Comparison of ENCODE assay signal across 8 mouse cellular contexts in genomic region chr17:35739675-35740074, GRCm38 (mm10). TPM values are rescaled to one million over a fixed set of nuclear protein-coding genes. Genes with fewer than 3 reads are reported as not detected.
DNase-seq lines count a peak whose midpoint lies in the region; ATAC-seq and TF ChIP-seq lines count a peak whose summit lies in the region.

No protein-coding gene starts in this region.

- H3K4me2 ChIP-seq in forebrain, embryonic 11.5 days (ENCODE audit: low read depth, low read length, severe bottlenecking), result no peak overlapping the region
- no peak overlapping the region for H3K4me2 ChIP-seq in forebrain, embryonic 16.5 days (ENCODE audit: low read length)
- no peak overlapping the region for H3K4me2 ChIP-seq in intestine, embryonic 14.5 days (ENCODE audit: low read length)

- no peak overlapping the region for H3K9ac ChIP-seq in forebrain, embryonic 11.5 days (ENCODE audit: low read length)
- H3K9ac ChIP-seq in forebrain, embryonic 16.5 days (replicated peaks; ENCODE audit: low read depth, low read length), result no peak overlapping the region
- no peak overlapping the region for H3K9ac ChIP-seq in intestine, embryonic 14.5 days (ENCODE audit: low read length)

- no peaks in the 10 kb centered on the region for H3K9me3 ChIP-seq in forebrain, embryonic 11.5 days (ENCODE audit: control insufficient read depth, low read length)
- H3K9me3 ChIP-seq in forebrain, embryonic 16.5 days (ENCODE audit: control insufficient read depth, low read length), result no peaks in the 10 kb centered on the region
- no peaks in the 10 kb centered on the region for H3K9me3 ChIP-seq in intestine, embryonic 14.5 days (ENCODE audit: control insufficient read depth, low read length)

- H3K27me3 ChIP-seq in forebrain, embryonic 11.5 days (ENCODE audit: control insufficient read depth, insufficient read depth, low read length), result no peaks in the 10 kb centered on the region; the same call in 1 of the 2 replicates
- H3K27me3 ChIP-seq in forebrain, embryonic 16.5 days (replicated peaks; ENCODE audit: control insufficient read depth, insufficient read depth, low read length), result no peaks in the 10 kb centered on the region
- no peaks in the 10 kb centered on the region for H3K27me3 ChIP-seq in cerebellum, adult 2 months (ENCODE audit: control insufficient read depth, insufficient read depth, low read length)
- H3K27me3 ChIP-seq in intestine, embryonic 14.5 days (replicated peaks; ENCODE audit: control insufficient read depth, insufficient read depth, low read length), result no peaks in the 10 kb centered on the region

- WGBS in forebrain, embryonic 11.5 days, result 16% methylated on average over 6 of the region's 6 CpGs
- 9% methylated on average over 6 of the region's 6 CpGs for WGBS in forebrain, embryonic 16.5 days
- WGBS in cerebellum, adult 2 months, result 5% methylated on average over 6 of the region's 6 CpGs
- 10% methylated on average over 6 of the region's 6 CpGs for WGBS in intestine, embryonic 14.5 days

- H3K4me3 ChIP-seq in forebrain, embryonic 11.5 days (ENCODE audit: low read depth, low read length), result no peak overlapping the region
- H3K4me3 ChIP-seq in forebrain, embryonic 16.5 days (replicated peaks; ENCODE audit: low read length), result no peak overlapping the region
- no peak overlapping the region for H3K4me3 ChIP-seq in cerebellum, adult 2 months (replicated peaks; ENCODE audit: insufficient read depth, low read depth, low read length)
- H3K4me3 ChIP-seq in intestine, embryonic 14.5 days (ENCODE audit: low read depth, low read length), result no peak overlapping the region

- TF ChIP-seq CTCF in cerebellum, adult 2 months (IDR thresholded peaks at IDR 0.05; ENCODE audit: borderline replicate concordance, insufficient read depth, low read depth, low read length), result peak; percentile 92

- no peak for TF ChIP-seq POLR2A in cerebellum, adult 2 months (IDR thresholded peaks at IDR 0.05; ENCODE audit: borderline replicate concordance, insufficient read depth, low read length)

- no peaks in the 10 kb centered on the region for H3K36me3 ChIP-seq in forebrain, embryonic 11.5 days (ENCODE audit: control insufficient read depth, insufficient read depth, low read length)
- no peaks in the 10 kb centered on the region for H3K36me3 ChIP-seq in forebrain, embryonic 16.5 days (ENCODE audit: control insufficient read depth, insufficient read depth)
- H3K36me3 ChIP-seq in intestine, embryonic 14.5 days (ENCODE audit: control insufficient read depth, insufficient read depth, low read length), result no peaks in the 10 kb centered on the region

- no peak overlapping the region for H3K27ac ChIP-seq in forebrain, embryonic 11.5 days (ENCODE audit: low read depth, low read length)
- H3K27ac ChIP-seq in forebrain, embryonic 16.5 days (ENCODE audit: low read length), result no peak overlapping the region
- no peak overlapping the region for H3K27ac ChIP-seq in cerebellum, adult 2 months (ENCODE audit: insufficient read depth, low read length)
- H3K27ac ChIP-seq in intestine, embryonic 14.5 days (ENCODE audit: low read depth), result no peak overlapping the region

- no peak for ATAC-seq in forebrain, embryonic 11.5 days (replicated peaks; ENCODE audit: low FRiP score)
- no peak for ATAC-seq in forebrain, embryonic 16.5 days
- ATAC-seq in intestine, embryonic 14.5 days (replicated peaks; ENCODE audit: low FRiP score, low TSS enrichment, low read depth), result no peak; the same call in 1 of the 2 replicates
- peak; percentile 27; the same call in 1 of the 2 replicates for ATAC-seq in megakaryocyte-erythroid progenitor cell, adult 5-6 weeks (replicated peaks; ENCODE audit: low FRiP score, low TSS enrichment, poor library complexity, severe bottlenecking)

- 0 out of 2 replicates have a peak, but pooled peaks cover 1% of the 10 kb centered on the region for H3K4me1 ChIP-seq in forebrain, embryonic 11.5 days (replicated peaks; ENCODE audit: control insufficient read depth, insufficient read depth, low read length)
- H3K4me1 ChIP-seq in forebrain, embryonic 16.5 days (replicated peaks; ENCODE audit: control insufficient read depth, insufficient read depth, low read length), result no peaks in the 10 kb centered on the region
- no peaks in the 10 kb centered on the region for H3K4me1 ChIP-seq in cerebellum, adult 2 months (ENCODE audit: control insufficient read depth, insufficient read depth, low read length)
- peaks cover 3% of the 10 kb centered on the region; the same call in 1 of the 2 replicates for H3K4me1 ChIP-seq in intestine, embryonic 14.5 days (replicated peaks; ENCODE audit: control insufficient read depth, insufficient read depth, low read length)

- DNase-seq in forebrain, embryonic 11.5 days (ENCODE audit: low spot score), result peak; percentile 73
- peak; percentile 89 to 90 for DNase-seq in cerebellum, adult 2 months
- peak; percentile 88 to 96 for DNase-seq in frontal cortex, postnatal 36 days (ENCODE audit: low spot score in 2 of 2)
- DNase-seq in intestine, embryonic 14.5 days (ENCODE audit: low spot score), result peak; percentile 87
- peak; percentile 54 to 97 for DNase-seq in left cerebral cortex, adult 9 months (ENCODE audit: low spot score in 2 of 2)
- peak; percentile 79 to 91 for DNase-seq in spleen, postnatal 36 days (ENCODE audit: low spot score in 2 of 2)

RNA-seq across cellular contexts. Expression of gene Ddr1, which starts 35.3 kb away (rescaled TPM):
- 130 and 144 TPM in 2 replicates for polyA plus RNA-seq in forebrain, embryonic 11.5 days (2014; fragmentation: Nextera tagmentation; extraction: Ambion mirVana)
- 113 and 116 TPM in 2 replicates for polyA plus RNA-seq in forebrain, embryonic 16.5 days (2015; fragmentation: Nextera tagmentation; extraction: Ambion mirVana)
- 76.7 and 76.9 TPM in 2 replicates for polyA plus RNA-seq in cerebellum, adult 2 months (2012; rRNA removed)
- polyA plus RNA-seq in intestine, embryonic 14.5 days (2014; fragmentation: Nextera tagmentation; extraction: Ambion mirVana), result 44.6 and 45.1 TPM in 2 replicates
- total RNA-seq in megakaryocyte-erythroid progenitor cell, adult 5-6 weeks (2014; fragmentation: Nextera tagmentation), result not detected in 2 replicates
- not detected in 2 replicates for total RNA-seq in megakaryocyte-erythroid progenitor cell, adult 5-6 weeks (2017)
